Mouse (Mus musculus): ENCODE data around the gene Kmo.

The Kmo gene

GRCm38 (mm10) chr1:175619814-175620431, at the start of gene Kmo:
Kmo (plus strand) TSS chr1:175620381.
- in situ Hi-C loops (cut with MboI, MseI) = loop anchor here (10.0 to 25.0 kb wide), 4 partner anchors 255 to 1475 kb away; no protein-coding TSS in a partner anchor

- in situ Hi-C loops (cut with MboI, MseI) = no loop called here
Observed at GRCm38 (mm10) chr1:175574129-175574528, 46.1 kb upstream of the Kmo start.

GRCm38 (mm10) chr1:175578425-175579096, 41.6 kb upstream of the Kmo start:
- in situ Hi-C loops (cut with MboI, MseI) = no loop called here

DNA sequence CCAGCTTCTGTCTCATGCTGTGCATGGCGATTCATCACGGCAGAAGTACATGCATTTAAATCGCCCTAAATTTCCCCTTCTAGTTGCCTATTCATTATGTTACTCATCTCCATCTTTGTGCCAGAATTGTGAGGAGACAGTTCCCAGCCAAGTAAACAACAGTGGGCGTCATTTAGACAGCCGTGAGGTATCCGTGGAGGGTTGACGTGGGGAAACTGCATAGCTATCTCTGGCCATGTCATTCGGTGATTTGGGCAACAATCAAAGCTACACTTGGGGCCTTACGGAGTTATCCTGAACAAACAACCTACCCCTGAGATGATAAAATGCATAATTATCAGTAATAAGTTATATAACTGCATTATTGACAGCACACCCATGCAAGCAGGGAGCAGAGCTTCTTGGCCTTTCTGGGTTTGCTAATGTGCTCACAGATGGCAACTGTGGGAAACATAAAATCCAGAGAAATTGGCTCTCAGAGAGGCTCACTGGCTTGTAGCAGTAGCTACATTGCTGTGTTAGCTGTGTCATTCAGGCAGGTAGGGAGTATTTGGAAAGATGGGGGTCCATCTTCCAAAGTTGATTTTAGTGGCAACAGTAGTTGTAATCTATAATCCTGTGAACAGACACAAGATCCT, 40.5 kb upstream of the Kmo start:
- in situ Hi-C loops (cut with MboI, MseI) = no loop called here

DNA sequence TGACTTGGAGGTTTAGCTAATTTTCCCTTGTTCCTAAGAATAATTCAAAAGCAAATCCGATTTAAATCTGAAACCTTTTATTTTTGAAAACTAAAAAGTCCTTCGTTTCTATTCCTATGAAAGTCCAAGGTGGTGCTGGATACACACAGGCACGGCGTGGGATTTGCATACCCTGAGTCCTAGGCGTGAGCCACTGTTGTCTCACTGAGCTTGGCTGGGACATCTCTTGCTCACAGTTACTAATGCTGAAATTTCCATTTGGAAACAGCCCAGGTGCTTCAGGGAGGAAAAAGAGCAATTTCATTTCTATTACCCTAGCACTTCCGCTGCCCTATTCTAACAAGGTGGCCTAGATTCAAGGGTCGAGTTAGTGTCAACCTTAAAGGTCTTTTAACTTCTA, 39.8 kb upstream of the Kmo start:
- in situ Hi-C loops (cut with MboI, MseI) = no loop called here

DNA sequence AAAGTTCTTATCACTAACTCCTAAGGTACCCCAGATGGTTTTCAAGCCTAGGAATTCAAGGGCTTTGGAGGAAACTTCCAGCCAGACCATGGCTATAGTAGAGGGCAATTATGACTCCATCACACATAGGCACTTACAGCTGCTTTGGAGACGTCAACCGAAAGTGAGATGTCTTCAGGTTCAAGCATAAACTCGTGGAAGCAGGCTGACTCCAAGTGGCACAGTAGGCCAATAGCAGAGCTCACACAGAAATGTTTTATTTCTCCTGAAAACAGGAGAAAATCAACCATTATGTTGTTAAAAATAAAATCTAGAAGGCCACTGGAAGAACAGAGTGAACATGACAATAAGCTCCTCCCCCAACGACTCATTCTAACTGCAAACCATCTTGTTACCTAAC, 37.4 kb upstream of the Kmo start:
- in situ Hi-C loops (cut with MboI, MseI) = no loop called here

DNA sequence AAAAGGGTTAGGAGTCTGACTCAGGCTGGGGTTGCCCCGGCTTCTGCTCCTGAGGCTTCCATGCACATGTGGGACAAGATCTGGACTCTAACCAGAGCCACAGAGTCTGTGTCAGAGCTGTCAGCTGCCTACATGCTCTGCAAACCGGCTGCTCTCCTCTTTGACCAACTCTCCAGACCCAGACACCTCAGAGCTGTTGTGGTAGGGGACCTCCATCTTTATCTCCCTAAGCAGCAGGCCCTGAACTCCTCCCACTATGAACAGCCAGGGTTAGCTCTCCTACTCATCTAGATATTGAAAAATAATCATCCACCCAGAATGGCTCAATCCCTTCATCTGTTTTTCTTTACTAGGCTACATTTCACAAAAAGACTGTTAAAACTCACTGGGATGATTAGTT, 34.9 kb upstream of the Kmo start:
- in situ Hi-C loops (cut with MboI, MseI) = no loop called here

- in situ Hi-C loops (cut with MboI, MseI) = no loop called here
Observed at GRCm38 (mm10) chr1:175586656-175587055, 33.5 kb upstream of the Kmo start.

DNA sequence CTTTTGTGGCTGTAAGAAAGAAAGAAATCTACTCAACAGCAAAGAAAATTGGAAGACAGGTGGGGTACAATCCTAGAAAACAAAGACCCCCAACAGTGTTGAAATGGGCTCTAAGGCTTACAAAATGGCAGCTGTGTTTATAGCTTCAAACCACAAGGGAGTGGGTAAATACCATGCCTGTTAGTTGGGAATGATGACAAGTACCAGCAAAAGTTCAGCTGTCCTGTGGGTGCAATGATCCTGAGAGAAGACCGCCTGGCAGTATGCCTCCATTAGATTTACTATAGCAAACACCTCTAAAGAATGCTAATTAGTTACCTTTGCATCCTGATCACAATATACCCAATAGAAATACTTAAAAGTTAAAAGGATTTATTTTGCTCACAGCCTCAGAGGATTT, 27.3 kb upstream of the Kmo start:
- in situ Hi-C loops (cut with MboI, MseI) = no loop called here

- in situ Hi-C loops (cut with MboI, MseI) = loop anchor here in 1 of 2 experiments (25.0 kb wide), 1 partner anchor 1015 kb away; no protein-coding TSS in a partner anchor
Observed at GRCm38 (mm10) chr1:175602231-175602630, 17.9 kb upstream of the Kmo start.

DNA sequence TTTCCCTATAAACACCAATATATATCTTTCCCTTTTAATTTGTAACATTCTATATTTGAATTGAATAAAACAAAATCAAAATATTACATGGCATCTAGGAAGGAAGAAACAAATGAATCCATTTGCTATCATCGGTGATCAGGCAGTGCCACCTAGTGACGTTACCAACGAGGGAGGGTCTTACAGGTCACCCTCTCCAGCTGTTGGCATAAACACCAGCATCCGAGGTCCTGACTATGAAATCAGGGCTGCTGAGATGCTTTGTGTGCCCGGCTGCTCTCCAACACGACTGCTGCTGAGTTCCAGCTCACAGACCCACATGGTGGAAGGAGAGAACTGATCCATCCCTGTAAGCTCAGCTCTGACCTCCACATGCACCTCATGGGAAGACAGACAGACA, 16.8 kb upstream of the Kmo start:
- in situ Hi-C loops (cut with MboI, MseI) = loop anchor here in 1 of 2 experiments (25.0 kb wide), 1 partner anchor 1016 kb away; no protein-coding TSS in a partner anchor

DNA sequence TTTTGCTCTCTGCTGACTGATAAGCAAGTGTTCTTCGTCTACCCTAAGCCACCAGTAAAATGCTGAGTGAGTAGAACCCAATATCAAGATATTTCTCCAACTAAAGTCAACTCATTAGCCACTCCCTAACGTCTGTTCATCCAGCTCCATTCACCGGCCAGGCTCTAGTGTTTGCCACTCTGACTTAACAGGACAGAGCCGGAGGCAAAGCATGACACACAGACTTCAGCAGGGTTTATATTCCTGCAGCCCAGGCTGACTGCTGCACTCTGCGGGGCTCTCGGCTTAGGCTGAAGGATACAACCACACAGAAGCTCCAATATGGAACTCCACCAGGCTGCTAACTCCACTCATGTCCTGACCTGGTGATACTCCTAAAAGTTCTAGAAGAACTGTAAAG, 12.9 kb upstream of the Kmo start:
- in situ Hi-C loops (cut with MboI, MseI) = loop anchor here in 1 of 2 experiments (25.0 kb wide), 1 partner anchor 1020 kb away; no protein-coding TSS in a partner anchor

- in situ Hi-C loops (cut with MboI, MseI) = loop anchor here in 1 of 2 experiments (25.0 kb wide), 1 partner anchor 1021 kb away; no protein-coding TSS in a partner anchor
Observed at GRCm38 (mm10) chr1:175607838-175608585, 12.2 kb upstream of the Kmo start.

DNA sequence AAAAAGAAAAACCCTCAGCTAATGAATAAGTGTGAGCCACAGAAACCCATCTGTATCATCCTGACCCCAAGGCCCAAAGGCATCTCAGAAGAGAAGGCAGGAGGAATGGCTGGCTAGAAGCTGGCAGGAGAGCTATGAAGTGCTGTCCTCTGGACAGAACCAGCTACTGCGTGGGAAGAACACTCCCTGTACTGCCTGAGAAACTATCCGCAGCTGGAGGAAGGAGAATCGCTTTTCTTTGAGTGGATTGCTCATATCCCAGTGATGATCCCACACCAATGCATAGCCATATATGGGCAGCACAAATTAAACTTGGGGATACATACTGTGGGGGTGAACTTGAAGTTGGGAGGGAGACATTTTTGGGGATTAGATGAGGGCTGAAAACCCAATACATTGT, 11.5 kb upstream of the Kmo start:
- in situ Hi-C loops (cut with MboI, MseI) = loop anchor here in 1 of 2 experiments (25.0 kb wide), 1 partner anchor 1021 kb away; no protein-coding TSS in a partner anchor

- in situ Hi-C loops (cut with MboI, MseI) = loop anchor here (10.0 to 25.0 kb wide), 3 partner anchors 290 to 1480 kb away; no protein-coding TSS in a partner anchor
Observed at GRCm38 (mm10) chr1:175614992-175615391, 5.2 kb upstream of the Kmo start.

DNA sequence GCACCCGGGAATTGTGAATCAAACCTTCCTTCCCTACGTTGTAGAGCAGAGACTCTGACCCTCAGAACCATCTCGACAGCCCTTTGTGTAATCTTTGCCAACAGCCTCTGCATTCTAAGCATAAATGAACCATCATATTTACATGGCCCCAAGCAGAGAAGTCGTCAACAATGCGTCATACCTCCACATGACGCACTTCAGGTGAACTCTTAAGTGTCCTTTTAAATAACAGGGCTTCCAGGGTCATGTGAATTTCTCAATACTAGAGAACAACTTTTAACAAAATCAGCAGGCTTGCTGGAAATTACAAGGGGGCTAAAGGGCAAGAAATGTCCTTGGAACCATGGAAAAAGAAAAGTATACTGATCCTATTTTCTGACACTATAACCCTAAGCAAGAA, 3.5 kb downstream of the Kmo start:
- in situ Hi-C loops (cut with MboI, MseI) = loop anchor here (10.0 to 25.0 kb wide), 2 partner anchors 251 to 1036 kb away; no protein-coding TSS in a partner anchor

- in situ Hi-C loops (cut with MboI, MseI) = loop anchor here (5.0 to 25.0 kb wide), 5 partner anchors 42 to 1637 kb away; partner anchors contain the start of genes Akt3 (in 1 of the 2), Chml (in 1 of the 2), Exo1 (in 1 of the 2) and Opn3 (in 1 of the 2)
Observed at GRCm38 (mm10) chr1:175625257-175625879, 5.2 kb downstream of the Kmo start, which contains the start of gene Fh1. Fh1 (minus strand) TSS chr1:175625635.

DNA sequence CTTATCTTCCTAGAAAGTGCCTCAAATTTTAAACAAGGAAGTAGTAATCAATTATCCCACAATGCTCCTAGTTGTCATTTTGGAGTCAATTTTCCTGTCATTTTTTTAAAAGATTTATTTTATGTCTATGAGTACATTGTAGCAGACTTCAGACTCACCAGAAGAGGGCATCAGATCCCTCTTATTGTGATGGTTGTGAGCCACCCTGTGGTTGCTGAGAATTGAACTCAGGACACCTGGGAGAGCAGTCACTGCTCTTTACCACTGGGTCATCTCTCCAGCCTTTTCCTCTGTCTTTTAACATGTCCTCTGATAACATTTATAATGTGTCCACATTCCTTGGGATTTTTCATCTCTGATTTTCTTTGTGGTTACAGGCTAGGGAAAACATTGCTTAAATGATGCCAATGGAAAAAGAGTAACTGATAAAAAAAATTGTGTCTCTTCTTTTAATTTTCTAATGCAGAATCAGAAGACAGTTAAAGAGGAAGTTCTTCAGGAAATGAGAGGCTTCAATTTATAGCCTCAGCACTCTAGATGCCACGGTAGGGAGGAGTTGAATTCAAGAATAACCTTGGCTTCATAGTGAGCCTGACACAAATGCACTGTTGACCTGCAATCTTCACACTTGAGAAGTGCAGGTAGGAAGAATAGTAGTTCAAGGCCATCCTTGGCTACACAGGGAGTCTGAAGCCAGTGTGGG, 6.0 kb downstream of the Kmo start:
- in situ Hi-C loops (cut with MboI, MseI) = loop anchor here (5.0 to 25.0 kb wide), 5 partner anchors 41 to 1636 kb away; partner anchors contain the start of genes Akt3 (in 1 of the 2), Chml (in 1 of the 2), Exo1 (in 1 of the 2) and Opn3 (in 1 of the 2)

- in situ Hi-C loops (cut with MboI, MseI) = loop anchor here (5.0 to 25.0 kb wide), 5 partner anchors 38 to 1633 kb away; partner anchors contain the start of genes Akt3 (in 1 of the 2), Chml (in 1 of the 2), Exo1 (in 1 of the 2) and Opn3 (in 1 of the 2)
Observed at GRCm38 (mm10) chr1:175629248-175629647, 9.1 kb downstream of the Kmo start.

DNA sequence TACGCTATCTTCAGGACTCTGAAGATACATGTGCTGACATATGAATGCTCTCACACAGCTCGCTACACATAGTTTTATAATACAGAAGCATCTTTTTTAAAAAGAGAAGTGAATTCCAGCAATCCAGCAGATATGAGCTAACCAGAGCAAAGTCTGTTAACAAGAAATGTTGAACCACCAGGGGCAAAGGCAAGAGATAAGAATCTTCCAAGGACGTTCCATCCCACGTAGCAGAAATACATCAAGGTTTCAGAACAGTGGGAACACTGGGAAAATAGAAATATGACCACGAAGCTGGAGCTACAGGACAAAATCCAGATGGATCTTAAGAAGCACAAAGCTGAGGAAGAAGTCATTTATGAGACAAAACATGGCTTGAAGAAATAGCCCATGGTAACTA, 10.2 kb downstream of the Kmo start:
- in situ Hi-C loops (cut with MboI, MseI) = loop anchor here (5.0 to 25.0 kb wide), 2 partner anchors 62 to 1632 kb away; partner anchors contain the start of genes Akt3 (in 1 of the 2), Chml (in 1 of the 2) and Opn3 (in 1 of the 2)
